Mouse (Mus musculus) liver, adult (tissue): Measurements from ENCODE around the gene Vmn2r109.

Experiments
- GATA4 ChIP-seq: IDR thresholded peaks from 2 replicates; pipeline ENCODE4 v1.6.1; 2014; ENCODE audit warnings: mild to moderate bottlenecking, low read length; ENCODE audit not compliant: insufficient replicate concordance

Vmn2r109 gene

GRCm38 (mm10) chr17:20564656-20565055 is at the start of gene Vmn2r109:
Gene Vmn2r109 (minus strand): TSS chr17:20564756.
- TF ChIP-seq GATA4 = no peak

- no peak for TF ChIP-seq GATA4
These were observed 31.8 kb upstream of the Vmn2r109 start, which contains the start of gene Vmn2r110 for GRCm38 (mm10) chr17:20596323-20596722. Gene Vmn2r110 (minus strand): TSS chr17:20596423.

DNA sequence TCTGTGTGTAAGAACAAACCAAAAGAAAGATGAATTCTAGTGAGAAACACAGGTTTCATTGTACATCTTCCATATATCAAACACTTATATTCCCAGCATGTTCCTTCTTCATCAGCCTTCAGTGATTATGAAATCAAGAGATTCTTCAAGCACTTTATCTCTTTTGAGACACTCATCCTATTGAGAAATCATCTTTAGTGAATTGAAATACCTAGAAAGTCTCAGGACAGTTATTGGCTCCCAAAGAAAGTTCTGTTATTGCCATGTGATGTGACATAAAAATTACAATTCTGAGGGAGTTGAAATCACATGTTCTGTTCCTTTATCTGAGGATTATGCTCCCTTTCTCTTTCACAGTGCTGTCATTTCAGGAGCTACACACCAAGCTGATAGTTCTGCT is 66.7 kb downstream of the Vmn2r109 start, which contains the start of gene Vmn1r225:
Gene Vmn1r225 (plus strand): TSS at position 301 of the 400 bp plus-strand sequence.
- TF ChIP-seq GATA4 = no peak
